Mouse (Mus musculus) layer of hippocampus, postnatal 10 days (tissue): ENCODE measurements around the gene Gm4707. TPM values are rescaled to one million over a fixed set of nuclear protein-coding genes. Genes with fewer than 3 reads are reported as not detected.
"Not testable (repeated sequence)": the region's sequence is repeated elsewhere in the genome, so short reads cannot be mapped to it uniquely, and the experiment has no call there.

Source experiments
- DNase-seq, 2 experiments: peaks; one replicate each; pipeline ENCODE4 v3.0.0; 2021; ENCODE audit warnings: low spot score in 2 of 2
- long read RNA-seq: library from polyadenylated mRNA; stranded (forward); transcript quantifications from one replicate; pipeline ENCODE4 v2.0.0, GENCODE M21; 2023
- total RNA-seq, 2 experiments: library from RNA; stranded (reverse); gene quantifications; 2 replicates each; pipeline ENCODE4 v1.2.3; 2021

The Gm4707 gene
- total RNA-seq: 1 to 10 TPM; 2.1 to 4.0 TPM
- long read RNA-seq: 0 reads

DNA sequence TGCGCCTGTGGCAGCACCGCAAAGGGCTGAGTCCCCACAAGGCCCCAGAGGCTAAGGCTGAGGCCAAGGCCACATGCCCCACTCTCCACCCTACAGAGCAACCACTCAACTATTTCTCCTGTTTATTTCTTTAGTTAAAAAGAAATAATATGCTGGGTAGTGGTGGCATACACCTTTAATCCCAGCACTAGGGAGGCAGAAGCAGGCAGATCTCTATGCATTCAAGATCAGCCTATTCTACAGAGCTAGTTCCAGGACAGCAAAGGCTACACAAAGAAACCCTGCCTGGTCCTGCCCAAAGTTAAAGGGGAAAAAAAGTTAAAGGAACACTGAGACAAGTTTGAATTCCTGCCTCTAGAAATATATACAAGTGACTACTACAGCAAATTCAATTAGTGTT is at the start of gene Gm4707:
TSS of gene Gm4707 (minus strand) at position 101 of the 400 bp plus-strand sequence.
- no peak for DNase-seq

DNA sequence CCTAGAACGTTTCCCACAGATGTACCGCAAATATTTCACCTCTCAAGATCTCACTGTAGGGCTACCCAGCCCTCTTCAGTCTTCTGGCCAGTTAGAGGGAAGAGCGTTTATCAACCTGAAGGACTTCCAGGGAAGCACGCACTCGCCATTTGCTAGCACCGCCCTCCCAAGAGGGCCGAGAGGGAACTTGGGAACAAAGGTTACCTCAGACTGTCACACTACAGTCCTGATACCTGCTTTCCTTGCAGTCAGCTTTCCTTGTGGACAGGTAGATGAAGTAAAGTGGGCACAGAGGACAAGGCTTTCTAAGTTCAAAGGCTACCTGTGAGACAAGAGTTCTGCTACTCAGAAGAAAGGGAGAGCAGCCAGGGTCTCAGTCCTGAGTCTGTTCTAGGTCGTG is 47.1 kb upstream of the Gm4707 start:
- no peak for DNase-seq

DNA sequence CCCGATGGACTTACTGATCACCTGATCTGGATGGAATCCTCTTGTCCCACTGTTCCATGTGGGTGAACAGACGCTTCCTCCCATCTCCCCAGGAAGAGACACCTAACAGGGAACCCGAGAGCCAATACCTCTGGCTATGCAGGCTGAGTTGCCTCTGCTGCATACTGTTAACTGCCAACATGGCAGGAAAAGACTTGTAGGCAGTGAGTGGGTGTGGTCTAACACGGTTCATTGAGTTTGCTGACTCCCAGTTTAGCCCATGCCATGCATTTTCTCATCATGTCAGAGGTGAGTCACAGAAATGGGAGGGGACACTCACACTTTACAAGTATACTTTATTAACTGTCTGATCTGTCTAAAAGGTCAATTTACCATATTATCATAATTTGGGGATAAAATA is 36.1 kb upstream of the Gm4707 start:
- DNase-seq: no peak

DNA sequence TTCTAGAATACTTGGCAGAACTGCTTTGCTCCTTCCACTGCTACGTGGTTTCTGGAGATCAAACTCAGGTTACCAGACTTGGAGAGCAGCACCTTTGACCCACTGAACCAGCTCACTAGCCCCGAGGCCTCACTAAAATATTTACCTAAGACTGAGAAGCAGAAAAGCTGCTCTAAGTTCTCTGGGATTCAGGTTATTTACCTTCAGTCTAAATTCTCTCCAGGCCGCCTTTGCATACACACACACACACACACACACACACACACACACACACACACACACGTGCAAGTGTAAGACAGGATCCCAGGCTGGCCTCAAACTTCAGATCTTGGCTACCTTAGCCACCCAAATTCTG is 31.6 kb upstream of the Gm4707 start:
- no peak for DNase-seq

DNA sequence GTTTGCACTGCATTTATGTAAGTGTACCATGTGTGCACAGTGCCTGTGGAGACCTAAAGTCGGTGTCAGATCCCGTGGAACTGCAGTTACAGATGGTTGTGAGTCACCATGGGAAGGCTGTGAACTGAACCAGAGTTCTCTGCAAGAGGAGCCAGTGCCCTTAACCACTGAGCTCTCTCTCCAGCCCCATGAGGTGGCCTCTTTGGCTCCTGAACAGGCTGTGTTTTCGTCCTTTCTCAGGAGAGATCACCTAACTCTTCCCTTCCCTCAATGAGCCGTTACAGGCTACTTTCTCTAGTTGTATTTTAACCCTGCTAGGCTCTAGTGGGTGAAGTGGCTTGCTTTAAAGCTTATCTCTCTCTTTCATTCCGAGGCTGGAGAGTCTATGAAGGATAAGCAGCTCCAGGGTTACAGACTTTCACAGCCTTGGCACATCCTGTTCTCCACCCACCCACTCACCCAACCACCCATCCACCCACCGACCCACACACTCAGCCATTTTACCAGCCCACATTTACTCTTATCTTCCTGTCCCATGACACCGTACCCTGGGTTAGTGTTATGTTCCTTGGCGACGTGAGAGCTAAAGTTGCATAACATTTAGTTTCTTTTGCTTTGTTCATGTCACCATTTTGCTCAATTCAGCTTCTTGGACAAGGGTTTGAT is 31.1 kb upstream of the Gm4707 start:
- no peak for DNase-seq

DNA sequence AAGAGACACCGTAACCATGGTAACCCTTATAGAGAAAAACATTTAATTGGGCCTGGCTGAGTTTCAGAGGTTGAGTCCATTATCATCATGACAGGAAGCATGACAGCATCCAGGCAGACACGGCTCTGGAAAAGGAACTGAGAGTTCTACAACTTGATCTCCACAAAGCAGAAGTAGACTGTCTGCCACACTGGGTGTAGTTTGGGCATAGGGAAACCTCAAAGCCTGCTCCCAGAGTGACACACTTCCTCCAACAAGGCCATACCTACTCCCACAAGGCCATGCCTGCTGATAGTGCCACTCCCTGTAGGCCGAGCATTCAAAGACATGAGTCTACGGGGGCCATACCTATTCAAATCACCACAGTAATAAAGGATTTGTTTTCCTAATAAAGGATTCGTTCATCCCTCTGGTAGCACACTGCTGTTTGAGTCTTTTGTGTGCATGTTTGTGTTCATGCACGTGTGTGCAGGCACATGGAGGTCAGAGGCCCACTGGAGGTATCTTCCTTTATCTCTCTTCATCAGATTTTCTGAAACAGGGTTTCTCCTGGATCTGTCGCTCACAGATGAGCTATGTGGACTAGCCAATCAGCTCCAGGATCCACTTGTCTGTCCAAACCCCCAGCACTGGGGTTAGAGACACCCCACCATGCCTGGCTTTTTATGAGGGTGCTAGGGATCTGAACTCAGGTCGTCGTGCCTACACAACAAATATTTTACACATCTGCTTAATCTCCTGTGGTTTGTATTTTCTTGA is 30.2 kb upstream of the Gm4707 start:
- no peak for DNase-seq

DNA sequence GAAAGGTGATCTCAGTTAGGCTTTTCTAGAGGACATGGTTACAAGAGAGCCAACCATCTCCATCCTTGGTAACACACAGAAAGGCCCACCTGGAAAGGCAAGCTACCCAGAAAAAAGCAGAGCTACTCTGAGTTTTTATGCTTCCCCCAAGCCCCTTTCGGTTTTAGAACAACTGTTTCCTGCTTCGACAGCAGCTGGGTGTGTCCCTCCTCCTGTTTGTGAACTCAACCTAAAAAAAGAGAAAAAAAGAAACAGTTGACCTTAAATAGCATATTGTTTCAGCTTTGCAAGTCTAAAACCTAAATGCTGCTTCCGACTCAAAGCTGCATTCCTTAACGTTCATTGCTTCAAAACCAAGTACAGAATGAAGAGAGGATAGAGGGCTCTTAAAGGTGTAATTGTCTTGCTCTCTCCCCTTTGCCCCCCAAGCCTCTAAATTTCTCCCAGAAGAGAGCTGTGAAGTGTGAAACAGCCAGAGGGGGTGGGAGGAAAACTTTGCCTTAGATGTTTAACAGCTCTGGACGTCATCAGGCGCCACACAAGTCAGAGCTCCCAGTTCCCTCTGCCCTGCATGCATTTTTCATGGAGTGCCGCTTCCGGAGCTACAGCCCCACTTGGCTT is 26.6 kb upstream of the Gm4707 start:
- no peak for DNase-seq

DNA sequence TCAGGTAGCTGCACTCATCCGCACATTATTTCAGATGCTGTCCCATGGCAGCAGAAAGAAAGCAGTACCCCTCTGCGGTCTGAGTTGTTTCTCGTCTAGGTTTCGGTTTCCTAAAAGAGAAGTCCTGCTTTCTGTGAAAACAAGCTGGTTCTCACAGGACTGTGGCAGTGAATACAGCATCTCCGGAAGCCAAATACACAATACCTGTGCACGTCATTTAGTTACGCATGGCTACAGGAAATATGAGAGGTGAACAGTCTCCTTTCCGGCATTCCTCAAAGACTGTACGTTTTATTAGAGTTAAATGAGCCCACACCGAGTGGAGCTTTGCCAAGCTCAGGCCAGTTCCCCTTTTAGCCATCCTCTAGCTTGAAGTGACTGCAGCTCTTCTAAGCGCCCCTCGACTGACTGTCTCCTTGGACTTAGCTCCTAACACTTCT is 26.1 kb upstream of the Gm4707 start:
- DNase-seq: peak in 1 of 2 experiments; percentile 16

DNA sequence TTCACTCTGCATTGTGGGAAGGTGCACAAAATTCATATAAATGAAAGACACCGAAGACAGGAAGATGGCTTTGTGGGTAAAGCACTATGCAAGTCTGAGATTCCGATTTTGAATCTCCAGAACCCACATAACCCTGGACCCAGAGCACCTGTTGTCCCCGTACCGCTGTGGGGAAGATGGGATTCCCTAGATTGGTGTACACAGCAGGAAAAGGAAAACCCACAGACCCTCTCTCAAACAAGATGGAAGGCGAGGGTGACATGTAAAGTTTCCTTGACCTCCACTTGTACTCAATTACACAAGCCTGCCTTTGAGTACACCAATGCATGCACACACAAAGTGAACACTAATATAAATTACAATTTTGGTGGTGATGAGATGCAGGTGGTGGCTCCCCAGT is 25.0 kb upstream of the Gm4707 start:
- DNase-seq: no peak

DNA sequence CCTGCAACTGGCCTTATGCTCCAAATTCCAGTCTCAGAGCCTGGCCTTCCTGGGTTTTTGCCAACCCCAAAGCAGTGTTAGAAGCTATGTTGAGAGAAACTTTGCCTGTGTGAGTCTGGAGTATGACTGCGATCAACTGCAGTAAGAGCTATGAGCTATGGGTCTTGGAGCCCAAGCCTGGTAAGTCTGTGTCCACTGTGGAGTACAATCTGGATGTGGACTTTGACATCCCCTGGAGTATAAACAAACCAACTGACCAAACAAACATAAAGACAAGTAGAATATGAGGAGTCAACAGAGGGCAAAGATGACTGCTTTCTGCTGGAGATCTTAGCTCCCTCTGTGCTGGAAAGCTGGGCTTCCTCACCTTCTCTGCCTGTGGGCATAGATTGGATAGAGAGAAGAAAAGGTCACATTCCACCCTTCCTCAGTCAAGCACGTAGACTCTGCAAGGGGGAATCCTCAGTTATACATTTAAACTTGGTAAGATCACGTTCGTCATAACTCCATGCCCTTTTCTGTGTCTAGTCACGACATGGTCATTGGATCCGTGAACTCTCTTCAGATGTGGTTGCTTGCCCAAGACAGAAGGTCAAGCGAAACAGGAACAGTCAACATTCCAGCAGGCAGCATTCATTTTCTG is 23.8 kb upstream of the Gm4707 start:
- no peak for DNase-seq

DNA sequence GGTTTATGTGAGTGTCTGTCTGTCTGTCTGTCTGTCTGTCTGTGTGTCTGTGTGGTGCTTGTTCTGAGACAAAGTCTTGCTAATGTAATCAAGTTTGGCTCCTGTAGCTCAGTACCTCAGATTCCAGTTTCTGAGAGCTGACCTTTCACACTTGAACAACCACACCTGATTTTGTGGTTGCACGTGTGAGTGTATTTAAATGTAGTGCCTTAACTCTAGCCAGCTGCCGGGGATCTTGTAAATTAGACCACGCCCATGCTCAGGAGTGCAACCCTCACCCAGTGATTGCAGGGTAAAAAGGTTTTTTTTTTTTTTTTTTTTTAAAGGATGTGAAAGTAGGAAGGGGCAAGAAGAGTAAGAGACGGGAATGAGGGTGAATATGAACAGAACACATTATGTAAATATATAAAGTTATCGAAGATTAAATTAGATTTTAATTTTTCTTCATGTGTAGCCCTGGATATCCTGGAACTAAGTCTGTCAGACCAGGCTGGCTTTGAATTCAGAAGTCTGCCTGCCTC is 19.7 kb upstream of the Gm4707 start:
- no peak for DNase-seq

DNA sequence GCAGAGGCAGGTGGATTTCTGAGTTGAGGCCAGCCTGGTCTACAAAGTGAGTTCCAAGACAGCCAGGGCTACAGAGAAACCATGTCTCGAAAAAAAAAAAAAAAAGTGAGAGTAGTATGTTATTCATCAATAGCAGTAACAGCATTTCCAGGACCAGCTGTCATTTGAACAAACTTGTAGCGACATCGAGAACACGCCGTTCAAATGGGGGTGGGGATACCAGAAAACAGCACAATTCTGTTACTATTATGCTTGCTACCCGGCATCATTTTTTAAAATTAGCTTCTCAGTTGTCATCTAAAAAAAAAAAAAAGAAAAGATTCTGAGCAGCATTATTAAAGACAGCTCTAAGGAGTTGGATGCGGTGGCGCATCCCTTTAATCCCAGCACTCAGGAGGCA is 17.8 kb upstream of the Gm4707 start:
- DNase-seq: no peak

DNA sequence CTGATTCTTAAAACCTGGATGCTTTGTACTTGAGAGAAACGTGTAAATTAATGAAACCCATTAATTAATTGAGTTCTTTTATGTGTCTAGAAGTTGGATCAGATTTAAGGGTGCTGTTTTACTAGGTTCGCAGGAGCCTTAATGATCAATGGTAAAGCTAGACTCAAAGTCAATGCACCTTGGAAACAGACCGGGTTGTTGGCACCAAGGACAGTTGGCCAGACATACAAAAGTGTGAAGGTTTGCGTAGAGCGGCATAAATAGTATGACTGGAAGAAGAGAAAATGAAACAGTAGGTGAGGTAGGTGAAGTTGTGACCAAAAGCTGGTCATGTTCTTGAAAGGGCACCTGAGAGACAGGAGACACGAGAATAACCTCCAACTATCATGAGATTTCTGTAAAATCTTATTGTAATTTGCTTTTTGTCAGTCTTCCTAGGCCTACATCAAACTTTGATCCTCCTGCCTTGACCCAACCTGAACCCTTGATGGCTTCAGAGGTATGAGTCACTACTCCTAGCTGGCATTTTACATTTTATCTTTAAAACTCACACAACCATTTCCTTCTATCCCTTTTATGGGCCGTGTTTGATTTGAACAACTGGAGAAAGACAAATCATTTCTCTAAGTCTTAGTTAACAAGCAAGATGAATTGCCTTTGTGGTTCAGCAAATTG is 16.8 kb upstream of the Gm4707 start:
- no peak for DNase-seq

DNA sequence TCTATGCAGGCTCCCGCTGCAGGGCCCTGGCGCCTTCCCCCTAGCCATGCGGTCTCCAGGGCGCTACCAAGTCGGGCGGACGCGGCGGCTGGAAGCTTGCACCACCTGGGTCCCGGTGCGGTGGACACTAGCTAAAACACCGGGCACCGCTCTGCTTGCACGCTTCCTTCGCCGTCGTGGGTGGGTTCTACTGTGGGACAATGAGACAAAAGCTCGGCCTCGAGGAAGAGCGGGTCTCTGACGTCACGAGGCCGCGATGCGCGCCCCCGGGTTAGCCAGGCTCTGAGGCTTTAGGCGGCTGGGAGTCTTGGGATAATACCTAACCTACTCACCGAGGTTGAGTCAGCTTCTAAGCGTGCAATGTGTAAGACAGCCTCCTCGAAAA is 16.0 kb upstream of the Gm4707 start:
- DNase-seq: peak; percentile 65 to 76

DNA sequence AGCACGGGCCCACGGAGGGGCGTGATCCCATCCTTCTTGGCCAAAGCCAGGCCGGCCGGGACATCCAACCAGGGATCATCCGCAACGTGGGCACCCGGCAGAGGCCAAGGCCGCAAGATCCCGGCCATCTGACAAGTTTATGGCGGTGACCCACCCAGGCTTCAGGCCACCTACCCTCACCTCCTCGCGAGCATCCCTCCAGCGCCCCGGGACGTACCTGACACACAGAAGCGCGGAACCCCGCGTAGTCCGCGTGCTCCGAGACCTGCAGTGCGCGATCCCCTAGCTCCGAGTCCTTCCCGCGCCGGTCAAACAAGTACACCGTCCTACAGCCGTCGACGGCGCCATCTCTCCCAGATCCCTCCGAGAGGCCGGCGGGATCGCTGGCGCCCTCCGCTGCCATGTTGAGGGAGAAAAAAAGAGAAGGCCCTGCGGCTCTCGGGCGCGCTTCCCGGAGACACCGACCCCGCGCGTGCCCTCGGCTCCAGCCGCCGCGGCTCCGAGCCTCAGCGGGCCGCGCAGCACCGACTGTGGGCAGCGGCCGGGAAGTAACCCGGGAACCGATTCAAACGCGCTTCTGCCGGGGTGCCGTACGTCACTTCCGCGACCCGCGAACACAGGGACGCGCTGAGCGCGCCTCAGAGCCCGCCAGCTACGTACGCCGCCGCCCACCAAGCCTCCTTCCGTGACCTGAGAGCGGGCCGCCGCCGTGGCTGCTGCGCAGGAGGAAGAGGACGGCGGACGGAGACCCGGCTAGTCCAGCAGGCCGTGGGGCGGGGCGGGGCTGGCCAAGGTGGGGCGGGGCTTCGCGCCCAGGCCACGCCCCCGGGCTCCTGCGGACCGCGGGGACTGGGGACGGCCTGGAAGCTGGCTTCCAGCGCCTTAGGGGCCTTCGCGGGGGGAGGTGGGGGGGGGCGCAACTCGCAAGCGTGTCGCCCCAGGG is 15.3 kb upstream of the Gm4707 start, which contains the start of gene Smchd1:
TSS of gene Smchd1 (minus strand) at position 582 of the 943 bp plus-strand sequence.
- DNase-seq: peak; percentile 91 to 94

DNA sequence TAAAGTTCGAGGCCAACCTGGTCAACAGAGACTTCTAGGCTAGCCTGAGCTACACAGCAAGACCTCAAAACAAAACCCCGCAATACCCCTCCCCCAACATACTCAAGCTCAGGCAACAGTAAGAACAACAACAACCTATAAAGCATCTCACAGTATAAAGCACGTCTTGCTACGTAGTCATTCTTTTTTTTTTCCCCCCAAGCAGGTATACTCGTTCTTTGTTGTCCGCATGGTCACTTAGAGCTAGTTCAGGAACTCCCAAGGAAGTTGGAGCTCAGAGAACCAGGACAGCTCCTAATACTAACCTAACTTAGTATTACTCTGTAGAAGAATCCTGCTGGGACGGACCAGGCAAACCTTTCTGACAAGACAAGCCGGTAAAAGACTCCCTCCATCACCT is 14.4 kb upstream of the Gm4707 start:
- DNase-seq: no peak

DNA sequence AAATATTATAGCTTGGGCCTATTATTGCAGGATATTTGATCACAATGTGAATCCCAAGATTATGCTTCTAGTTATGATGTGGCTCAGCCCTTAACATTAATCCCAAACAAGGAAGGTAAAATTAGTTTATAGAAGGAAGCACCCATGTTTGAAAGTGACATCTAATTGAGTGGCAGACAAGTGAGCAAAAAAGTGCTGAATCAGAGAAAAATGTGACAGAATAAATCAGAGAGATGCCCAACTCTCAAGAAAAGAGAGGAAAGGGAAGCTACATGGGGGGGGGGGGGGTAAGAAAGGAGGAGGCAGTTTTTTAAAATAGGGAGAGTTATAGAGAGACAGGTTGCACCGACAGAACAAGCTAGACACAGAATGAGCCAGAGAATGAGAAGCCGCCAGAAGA is 11.5 kb upstream of the Gm4707 start:
- no peak for DNase-seq

DNA sequence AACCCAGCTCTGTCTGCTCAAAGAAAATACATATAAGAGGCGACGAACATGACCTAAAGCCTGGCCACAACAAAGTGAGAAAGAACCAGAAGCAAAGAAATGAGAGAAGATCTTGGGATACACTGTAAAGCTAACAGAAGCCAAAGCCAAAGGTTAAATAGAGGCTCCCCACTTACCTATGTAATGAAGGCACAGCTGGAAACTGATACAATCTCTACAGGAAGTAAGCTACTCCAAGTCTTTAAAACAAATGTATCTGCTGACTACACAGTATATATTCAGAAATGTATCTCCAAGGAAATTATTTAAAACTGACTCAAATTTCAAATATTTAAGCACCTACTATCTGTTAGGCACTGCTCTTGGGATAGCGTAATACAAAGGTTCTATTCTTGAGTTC is 594 bp upstream of the Gm4707 start:
- DNase-seq: no peak

DNA sequence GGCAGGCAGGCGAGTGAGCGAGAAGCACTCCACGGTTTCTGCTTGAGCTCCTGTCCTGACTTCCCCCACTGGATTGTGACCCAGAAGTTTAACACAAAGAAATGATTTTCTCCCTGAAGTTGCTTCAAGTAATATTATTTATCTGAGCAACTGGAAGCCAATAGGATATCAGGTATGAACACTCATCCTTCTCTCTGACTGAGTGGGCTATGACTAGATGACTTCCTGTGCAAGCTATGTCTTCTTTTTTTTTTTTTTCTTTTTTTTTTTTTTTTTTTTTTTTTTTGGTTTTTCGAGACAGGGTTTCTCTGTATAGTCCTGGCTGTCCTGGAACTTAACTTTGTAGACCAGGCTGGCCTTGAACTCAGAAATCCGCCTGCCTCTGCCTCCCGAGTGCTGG is 2.4 kb downstream of the Gm4707 start:
- DNase-seq: not testable (repeated sequence)

DNA sequence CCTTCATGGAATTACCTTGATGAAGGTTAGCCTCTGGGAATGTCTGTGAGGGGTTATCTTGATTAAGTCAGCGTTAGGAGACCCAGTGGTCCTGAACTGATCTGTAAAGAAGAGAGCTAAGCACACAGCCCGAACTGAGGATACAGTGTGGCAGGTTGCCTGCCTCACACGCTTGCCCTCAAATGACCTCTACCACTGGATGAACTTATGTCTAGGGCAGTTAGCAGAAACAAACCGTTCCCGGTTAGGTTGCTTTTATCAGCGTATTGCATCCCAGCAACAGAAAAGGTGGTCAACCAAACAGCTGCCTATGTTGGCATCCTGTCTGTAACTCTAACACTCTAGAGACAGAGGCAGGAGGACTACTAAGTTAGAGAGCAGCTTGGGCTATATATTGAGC is 14.5 kb downstream of the Gm4707 start:
- no peak for DNase-seq
